Mouse (Mus musculus) erythroblast, embryonic 14.5 days (primary cell): Measurements from ENCODE around the gene Bmf.

Experiments
- GATA1 ChIP-seq: IDR thresholded peaks from 2 replicates; pipeline ENCODE4 v1.6.1; 2012; ENCODE audit warnings: low read length, inconsistent platforms, mixed read lengths
- TAL1 ChIP-seq: IDR thresholded peaks from 3 replicates; pipeline ENCODE4 v1.6.1; 2012; ENCODE audit warnings: low read length, inconsistent platforms, mixed read lengths

GRCm38 (mm10) chr2:118539881-118540516 lies 9.5 kb downstream of the Bmf start:
- TF ChIP-seq TAL1 = no peak
- no peak for TF ChIP-seq GATA1
